Comparison of ENCODE assay signal across 24 mouse cellular contexts in the genomic region with DNA sequence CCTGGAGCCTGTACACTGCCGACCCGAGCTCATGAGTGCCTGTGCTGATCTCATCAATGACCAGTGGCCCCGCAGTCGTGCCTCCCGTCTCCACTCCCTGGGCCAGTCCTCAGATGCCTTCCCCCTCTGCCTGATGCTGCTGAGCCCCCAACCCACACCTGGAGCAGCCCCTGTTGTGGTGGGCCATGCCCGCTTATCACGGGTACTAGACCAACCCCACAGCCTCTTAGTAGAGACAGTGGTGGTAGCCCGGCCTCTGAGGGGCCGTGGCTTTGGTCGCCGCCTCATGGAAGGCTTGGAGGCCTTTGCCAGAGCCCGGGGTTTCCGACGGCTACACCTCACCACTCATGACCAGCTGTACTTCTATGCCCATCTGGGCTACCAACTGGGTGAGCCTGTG. TPM values are rescaled to one million over a fixed set of nuclear protein-coding genes. Genes with fewer than 3 reads are reported as not detected.
A peak's percentile ranks its signal among the peaks of the same experiment; 100 is the strongest.
DNase-seq lines count a peak whose midpoint lies in the region; ATAC-seq and TF ChIP-seq lines count a peak whose summit lies in the region.
"Had no signal": no experiment of that assay in that cellular context is flagged by ENCODE, and none has a peak within 500 bp of the region (broad histone marks: within the 10 kb centered on the region; RNA-seq: fewer than 3 reads in every experiment).

No protein-coding gene starts in this region.

- H3K27me3 ChIP-seq in forebrain, embryonic 10.5 days (ENCODE audit: poor library complexity, severe bottlenecking): no peaks in the 10 kb centered on the region
- no peaks in the 10 kb centered on the region for H3K27me3 ChIP-seq in forebrain, embryonic 15.5 days
- H3K27me3 ChIP-seq in kidney, postnatal 0 days (ENCODE audit: insufficient read depth, low read length): no peaks in the 10 kb centered on the region
- H3K27me3 ChIP-seq in liver, embryonic 13.5 days: no peaks in the 10 kb centered on the region
- no peaks in the 10 kb centered on the region for H3K27me3 ChIP-seq in liver, postnatal 0 days (ENCODE audit: insufficient read depth, low read length)
- H3K27me3 ChIP-seq in liver, embryonic 15.5 days: no peaks in the 10 kb centered on the region
- H3K27me3 ChIP-seq: CH12.LX; embryonic facial prominence, embryonic 12.5 days; embryonic facial prominence, embryonic 15.5 days; hindbrain, embryonic 13.5 days had no signal

- peak overlapping the region; percentile 0; the same call in 1 of the 2 replicates for H3K4me3 ChIP-seq in forebrain, embryonic 10.5 days
- H3K4me3 ChIP-seq in forebrain, embryonic 15.5 days: no peak overlapping the region
- no peak overlapping the region for H3K4me3 ChIP-seq in kidney, postnatal 0 days (replicated peaks; ENCODE audit: low read depth, low read length)
- H3K4me3 ChIP-seq in liver, embryonic 13.5 days (replicated peaks): no peak overlapping the region
- no peak overlapping the region for H3K4me3 ChIP-seq in liver, postnatal 0 days (ENCODE audit: low read depth, low read length)
- no peak overlapping the region for H3K4me3 ChIP-seq in liver, embryonic 15.5 days (replicated peaks)
- H3K4me3 ChIP-seq: embryonic facial prominence, embryonic 12.5 days; embryonic facial prominence, embryonic 15.5 days; hindbrain, embryonic 13.5 days had no signal

- no peak overlapping the region for H3K4me2 ChIP-seq in forebrain, embryonic 15.5 days (replicated peaks)
- H3K4me2 ChIP-seq in kidney, postnatal 0 days (ENCODE audit: low read length): no peak overlapping the region
- no peak overlapping the region for H3K4me2 ChIP-seq in liver, embryonic 13.5 days
- no peak overlapping the region for H3K4me2 ChIP-seq in liver, postnatal 0 days (ENCODE audit: low read depth, low read length)
- H3K4me2 ChIP-seq in liver, embryonic 15.5 days: no peak overlapping the region
- H3K4me2 ChIP-seq: embryonic facial prominence, embryonic 12.5 days; embryonic facial prominence, embryonic 15.5 days; heart, embryonic 11.5 days; hindbrain, embryonic 13.5 days had no signal

- H3K27ac ChIP-seq in forebrain, embryonic 10.5 days: no peak overlapping the region
- H3K27ac ChIP-seq in forebrain, embryonic 15.5 days (replicated peaks): no peak overlapping the region
- H3K27ac ChIP-seq in kidney, postnatal 0 days: no peak overlapping the region
- peak overlapping the region; percentile 62; the same call in 1 of the 2 replicates for H3K27ac ChIP-seq in liver, embryonic 13.5 days
- H3K27ac ChIP-seq in liver, postnatal 0 days (ENCODE audit: low read depth): no peak overlapping the region
- H3K27ac ChIP-seq in liver, embryonic 15.5 days (replicated peaks): peak overlapping the region; percentile 96; the same call in 1 of the 2 replicates
- H3K27ac ChIP-seq: embryonic facial prominence, embryonic 12.5 days; embryonic facial prominence, embryonic 15.5 days; hindbrain, embryonic 13.5 days; hindbrain, postnatal 0 days had no signal

- H3K9ac ChIP-seq in forebrain, embryonic 15.5 days (replicated peaks): no peak overlapping the region
- H3K9ac ChIP-seq in kidney, postnatal 0 days (ENCODE audit: low read depth, low read length): 0 out of 2 replicates have a peak overlapping the region, but pooled peaks have one; percentile 13
- peak overlapping the region; percentile 89; the same call in 1 of the 2 replicates for H3K9ac ChIP-seq in liver, embryonic 13.5 days
- no peak overlapping the region for H3K9ac ChIP-seq in liver, postnatal 0 days (replicated peaks)
- H3K9ac ChIP-seq in liver, embryonic 15.5 days: no peak overlapping the region
- H3K9ac ChIP-seq: embryonic facial prominence, embryonic 12.5 days; embryonic facial prominence, embryonic 15.5 days; hindbrain, embryonic 13.5 days had no signal

- 94% methylated on average over 14 of the region's 14 CpGs for WGBS in forebrain, embryonic 10.5 days
- WGBS in forebrain, embryonic 15.5 days: 91% methylated on average over 14 of the region's 14 CpGs
- WGBS in kidney, postnatal 0 days: 95% methylated on average over 14 of the region's 14 CpGs
- 91% methylated on average over 14 of the region's 14 CpGs for WGBS in liver, embryonic 13.5 days (ENCODE audit: insufficient replicate concordance)
- 88% methylated on average over 14 of the region's 14 CpGs for WGBS in liver, postnatal 0 days (ENCODE audit: insufficient replicate concordance)
- 87% methylated on average over 14 of the region's 14 CpGs for WGBS in liver, embryonic 15.5 days (ENCODE audit: insufficient replicate concordance)

- peaks cover 55% of the 10 kb centered on the region for H3K4me1 ChIP-seq in forebrain, embryonic 10.5 days
- H3K4me1 ChIP-seq in forebrain, embryonic 15.5 days: peaks cover 37% of the 10 kb centered on the region
- peaks cover 11% of the 10 kb centered on the region for H3K4me1 ChIP-seq in kidney, postnatal 0 days (replicated peaks; ENCODE audit: insufficient read depth, low read length)
- peaks cover 71% of the 10 kb centered on the region for H3K4me1 ChIP-seq in liver, embryonic 13.5 days (replicated peaks)
- H3K4me1 ChIP-seq in liver, postnatal 0 days (ENCODE audit: insufficient read depth): peaks cover 26% of the 10 kb centered on the region
- H3K4me1 ChIP-seq in liver, embryonic 15.5 days (replicated peaks): peaks cover 83% of the 10 kb centered on the region

- TF ChIP-seq EP300 in liver, postnatal 0 days (IDR thresholded peaks at IDR 0.05; ENCODE audit: low read depth): no peak

- ATAC-seq in forebrain, embryonic 15.5 days (replicated peaks): no peak
- ATAC-seq in kidney, postnatal 0 days (replicated peaks; ENCODE audit: low FRiP score, low read depth): no peak
- no peak for ATAC-seq in liver, embryonic 13.5 days (ENCODE audit: low read depth)
- no peak for ATAC-seq in liver, postnatal 0 days
- ATAC-seq in liver, embryonic 15.5 days (ENCODE audit: insufficient read depth): no peak
- ATAC-seq: forebrain, embryonic 14.5 days; hindbrain, postnatal 0 days; inflammation-experienced regulatory T-cells, adult 6 months had no signal

- no peaks in the 10 kb centered on the region for H3K9me3 ChIP-seq in forebrain, embryonic 10.5 days
- no peaks in the 10 kb centered on the region for H3K9me3 ChIP-seq in forebrain, embryonic 15.5 days
- H3K9me3 ChIP-seq in kidney, postnatal 0 days (replicated peaks; ENCODE audit: low read length): no peaks in the 10 kb centered on the region
- H3K9me3 ChIP-seq in liver, embryonic 13.5 days (replicated peaks): no peaks in the 10 kb centered on the region
- no peaks in the 10 kb centered on the region for H3K9me3 ChIP-seq in liver, postnatal 0 days (ENCODE audit: low read length)
- H3K9me3 ChIP-seq in liver, embryonic 15.5 days (replicated peaks): no peaks in the 10 kb centered on the region
- H3K9me3 ChIP-seq: embryonic facial prominence, embryonic 12.5 days; embryonic facial prominence, embryonic 15.5 days; hindbrain, embryonic 13.5 days had no signal

- no peak for DNase-seq in forebrain, embryonic 10.5 days (ENCODE audit: extremely low spot score, low spot score)
- DNase-seq in kidney, postnatal 0 days (ENCODE audit: low spot score): no peak
- DNase-seq in kidney, adult 8-10 months: no peak
- DNase-seq in liver, embryonic 13.5 days: no peak
- DNase-seq in liver, postnatal 0 days: no peak
- no peak for DNase-seq in retina, postnatal 1 day
- DNase-seq: adrenal gland, adult 2 months; adrenal gland, postnatal 14 days; B cell, adult 2 months; cerebellum, adult 11 months; cerebellum, adult 2 months; cerebellum, postnatal 25 days; gastrocnemius, postnatal 25 days had no signal

- TF ChIP-seq CTCF in kidney, postnatal 0 days (IDR thresholded peaks at IDR 0.05; ENCODE audit: low read depth): no peak
- no peak for TF ChIP-seq CTCF in liver, postnatal 0 days (IDR thresholded peaks at IDR 0.05; ENCODE audit: low read depth)

- peaks cover 19% of the 10 kb centered on the region for H3K36me3 ChIP-seq in forebrain, embryonic 10.5 days (replicated peaks)
- H3K36me3 ChIP-seq in forebrain, embryonic 15.5 days: no peaks in the 10 kb centered on the region
- H3K36me3 ChIP-seq in kidney, postnatal 0 days (ENCODE audit: insufficient read depth, low read length): peaks cover 8% of the 10 kb centered on the region; the same call in 1 of the 2 replicates
- H3K36me3 ChIP-seq in liver, embryonic 13.5 days: peaks cover 29% of the 10 kb centered on the region
- H3K36me3 ChIP-seq in liver, postnatal 0 days (replicated peaks; ENCODE audit: insufficient read depth, low read length): peaks cover 16% of the 10 kb centered on the region
- H3K36me3 ChIP-seq in liver, embryonic 15.5 days (replicated peaks): peaks cover 22% of the 10 kb centered on the region

RNA-seq across cellular contexts. Expression of gene Hyal3, which starts 2.6 kb away (rescaled TPM):
- 0.42 and 0.47 TPM in 2 replicates for polyA plus RNA-seq in forebrain, embryonic 10.5 days (2016; fragmentation: Nextera tagmentation; extraction: Ambion mirVana)
- 1.3 and 2.1 TPM in 2 replicates for polyA plus RNA-seq in forebrain, embryonic 15.5 days (2015; fragmentation: Nextera tagmentation; extraction: Ambion mirVana)
- polyA plus RNA-seq in kidney, postnatal 0 days (2015; fragmentation: Nextera tagmentation; extraction: Ambion mirVana): 1.3 and 2.0 TPM in 2 replicates
- polyA plus RNA-seq in liver, embryonic 13.5 days (2015; fragmentation: Nextera tagmentation; extraction: Ambion mirVana): 0.82 and 1.2 TPM in 2 replicates
- polyA plus RNA-seq in liver, postnatal 0 days (2015; fragmentation: Nextera tagmentation; extraction: Ambion mirVana): 0.65 and 0.86 TPM in 2 replicates
- polyA plus RNA-seq in liver, embryonic 15.5 days (2015; fragmentation: Nextera tagmentation; extraction: Ambion mirVana): 0.64 TPM in 2 replicates
- polyA plus RNA-seq: forebrain, embryonic 11.5 days had no signal

RNA-seq across cellular contexts. Expression of gene Ifrd2, which starts 4.3 kb away (rescaled TPM):
- 58.6 and 66.8 TPM in 2 replicates for polyA plus RNA-seq in forebrain, embryonic 10.5 days (2016; fragmentation: Nextera tagmentation; extraction: Ambion mirVana)
- polyA plus RNA-seq in forebrain, embryonic 15.5 days (2015; fragmentation: Nextera tagmentation; extraction: Ambion mirVana): 15.4 and 16.9 TPM in 2 replicates
- polyA plus RNA-seq in kidney, postnatal 0 days (2015; fragmentation: Nextera tagmentation; extraction: Ambion mirVana): 28.9 and 29.9 TPM in 2 replicates
- 167 and 175 TPM in 2 replicates for polyA plus RNA-seq in liver, embryonic 13.5 days (2015; fragmentation: Nextera tagmentation; extraction: Ambion mirVana)
- polyA plus RNA-seq in liver, postnatal 0 days (2015; fragmentation: Nextera tagmentation; extraction: Ambion mirVana): 63.6 and 68.0 TPM in 2 replicates
- polyA plus RNA-seq in liver, embryonic 15.5 days (2015; fragmentation: Nextera tagmentation; extraction: Ambion mirVana): 161 and 198 TPM in 2 replicates

RNA-seq across cellular contexts. Expression of gene Naa80, which starts 4.5 kb away (rescaled TPM):
- polyA plus RNA-seq in forebrain, embryonic 10.5 days (2016; fragmentation: Nextera tagmentation; extraction: Ambion mirVana): 13.9 and 17.9 TPM in 2 replicates
- 14.7 and 17.0 TPM in 2 replicates for polyA plus RNA-seq in forebrain, embryonic 15.5 days (2015; fragmentation: Nextera tagmentation; extraction: Ambion mirVana)
- 20.3 and 22.3 TPM in 2 replicates for polyA plus RNA-seq in kidney, postnatal 0 days (2015; fragmentation: Nextera tagmentation; extraction: Ambion mirVana)
- 10.5 and 12.2 TPM in 2 replicates for polyA plus RNA-seq in liver, embryonic 13.5 days (2015; fragmentation: Nextera tagmentation; extraction: Ambion mirVana)
- 10.4 and 11.6 TPM in 2 replicates for polyA plus RNA-seq in liver, postnatal 0 days (2015; fragmentation: Nextera tagmentation; extraction: Ambion mirVana)
- polyA plus RNA-seq in liver, embryonic 15.5 days (2015; fragmentation: Nextera tagmentation; extraction: Ambion mirVana): 12.3 and 12.8 TPM in 2 replicates

RNA-seq across cellular contexts. Expression of gene Hyal1, which starts 6.4 kb away (rescaled TPM):
- 6.8 and 7.4 TPM in 2 replicates for polyA plus RNA-seq in forebrain, embryonic 10.5 days (2016; fragmentation: Nextera tagmentation; extraction: Ambion mirVana)
- 8.6 and 8.8 TPM in 2 replicates for polyA plus RNA-seq in forebrain, embryonic 15.5 days (2015; fragmentation: Nextera tagmentation; extraction: Ambion mirVana)
- polyA plus RNA-seq in kidney, postnatal 0 days (2015; fragmentation: Nextera tagmentation; extraction: Ambion mirVana): 5.0 and 6.0 TPM in 2 replicates
- polyA plus RNA-seq in liver, embryonic 13.5 days (2015; fragmentation: Nextera tagmentation; extraction: Ambion mirVana): 2.6 TPM in 2 replicates
- 2.5 and 3.3 TPM in 2 replicates for polyA plus RNA-seq in liver, postnatal 0 days (2015; fragmentation: Nextera tagmentation; extraction: Ambion mirVana)
- polyA plus RNA-seq in liver, embryonic 15.5 days (2015; fragmentation: Nextera tagmentation; extraction: Ambion mirVana): 3.2 and 4.2 TPM in 2 replicates

RNA-seq across cellular contexts. Expression of gene Hyal2, which starts 15.4 kb away (rescaled TPM):
- 147 TPM in 2 replicates for polyA plus RNA-seq in forebrain, embryonic 10.5 days (2016; fragmentation: Nextera tagmentation; extraction: Ambion mirVana)
- polyA plus RNA-seq in forebrain, embryonic 15.5 days (2015; fragmentation: Nextera tagmentation; extraction: Ambion mirVana): 75.3 and 76.2 TPM in 2 replicates
- polyA plus RNA-seq in kidney, postnatal 0 days (2015; fragmentation: Nextera tagmentation; extraction: Ambion mirVana): 87.7 and 88.8 TPM in 2 replicates
- polyA plus RNA-seq in liver, embryonic 13.5 days (2015; fragmentation: Nextera tagmentation; extraction: Ambion mirVana): 43.8 and 44.7 TPM in 2 replicates
- polyA plus RNA-seq in liver, postnatal 0 days (2015; fragmentation: Nextera tagmentation; extraction: Ambion mirVana): 53.9 and 54.5 TPM in 2 replicates
- 48.8 and 56.3 TPM in 2 replicates for polyA plus RNA-seq in liver, embryonic 15.5 days (2015; fragmentation: Nextera tagmentation; extraction: Ambion mirVana)

Comparison
In these comparisons a context has a peak if more than half of its experiments do, and no peak if none do; other contexts are left out.
1. H3K27ac ChIP-seq: peak in liver, embryonic 13.5 days (single experiment) and liver, embryonic 15.5 days (single experiment); none in forebrain, embryonic 10.5 days (single experiment), forebrain, embryonic 15.5 days (single experiment), kidney, postnatal 0 days (single experiment) and liver, postnatal 0 days (single experiment).
2. H3K9ac ChIP-seq: peak in kidney, postnatal 0 days (single experiment) and liver, embryonic 13.5 days (single experiment); none in forebrain, embryonic 15.5 days (single experiment), liver, postnatal 0 days (single experiment) and liver, embryonic 15.5 days (single experiment).